Mouse (Mus musculus) thymus, postnatal 14 days (tissue): ENCODE results near the gene 1700003E16Rik.

Experiments
- DNase-seq: peaks from one replicate; pipeline ENCODE4 v3.0.0; 2021

Gene 1700003E16Rik

GRCm38 (mm10) chr6:83156259-83156684 is at the start of gene 1700003E16Rik, which contains the start of gene Wdr54:
Gene 1700003E16Rik, plus strand, starts transcription at chr6:83156404.
Gene Wdr54, minus strand, starts transcription at chr6:83156397.
- peak; percentile 58 for DNase-seq

- peak; percentile 87 for DNase-seq
Measured at GRCm38 (mm10) chr6:83107566-83108400, 48.4 kb upstream of the 1700003E16Rik start.

- DNase-seq, result peak; percentile 77
Measured at GRCm38 (mm10) chr6:83108762-83109668, 47.2 kb upstream of the 1700003E16Rik start, which contains the start of gene Mrpl53. Gene Mrpl53, plus strand, starts transcription at chr6:83109040.

GRCm38 (mm10) chr6:83111510-83112136 is 44.6 kb upstream of the 1700003E16Rik start:
- no peak for DNase-seq

GRCm38 (mm10) chr6:83115011-83115671 is 41.1 kb upstream of the 1700003E16Rik start, which contains the start of gene Mogs:
Gene Mogs, plus strand, starts transcription at chr6:83115496.
- DNase-seq, result peak; percentile 95

GRCm38 (mm10) chr6:83115682-83116372 is 40.4 kb upstream of the 1700003E16Rik start:
- DNase-seq, result peak; percentile 52

- no peak for DNase-seq
Measured at GRCm38 (mm10) chr6:83116373-83117164, 39.6 kb upstream of the 1700003E16Rik start.

GRCm38 (mm10) chr6:83117165-83117438 is 39.1 kb upstream of the 1700003E16Rik start:
- DNase-seq, result no peak

GRCm38 (mm10) chr6:83117616-83118015 is 38.6 kb upstream of the 1700003E16Rik start:
- no peak for DNase-seq

- no peak for DNase-seq
Measured at GRCm38 (mm10) chr6:83118369-83118768, 37.8 kb upstream of the 1700003E16Rik start.

GRCm38 (mm10) chr6:83118825-83119733 is 37.1 kb upstream of the 1700003E16Rik start:
- DNase-seq, result peak; percentile 38

GRCm38 (mm10) chr6:83119734-83120051 is 36.5 kb upstream of the 1700003E16Rik start:
- no peak for DNase-seq

- peak; percentile 92 for DNase-seq
Measured at GRCm38 (mm10) chr6:83120930-83121862, 35.0 kb upstream of the 1700003E16Rik start, which contains the start of gene Wbp1. Gene Wbp1, minus strand, starts transcription at chr6:83121559.

GRCm38 (mm10) chr6:83121863-83122710 is 34.1 kb upstream of the 1700003E16Rik start:
- peak; percentile 59 for DNase-seq

- DNase-seq, result no peak
Measured at GRCm38 (mm10) chr6:83122961-83123360, 33.2 kb upstream of the 1700003E16Rik start.

- DNase-seq, result peak; percentile 93
Measured at GRCm38 (mm10) chr6:83124851-83125312, 31.3 kb upstream of the 1700003E16Rik start.

- DNase-seq, result no peak
Measured at GRCm38 (mm10) chr6:83125331-83125730, 30.9 kb upstream of the 1700003E16Rik start, which contains the start of gene Ino80b. Gene Ino80b, minus strand, starts transcription at chr6:83125431.
